Mouse (Mus musculus): ENCODE results near the gene G3bp2. TPM values are rescaled to one million over a fixed set of nuclear protein-coding genes. Genes with fewer than 3 reads are reported as not detected.

G3bp2 gene
- polyA plus RNA-seq, 1 experiment from 2014 or later, result 50.1 TPM

DNA sequence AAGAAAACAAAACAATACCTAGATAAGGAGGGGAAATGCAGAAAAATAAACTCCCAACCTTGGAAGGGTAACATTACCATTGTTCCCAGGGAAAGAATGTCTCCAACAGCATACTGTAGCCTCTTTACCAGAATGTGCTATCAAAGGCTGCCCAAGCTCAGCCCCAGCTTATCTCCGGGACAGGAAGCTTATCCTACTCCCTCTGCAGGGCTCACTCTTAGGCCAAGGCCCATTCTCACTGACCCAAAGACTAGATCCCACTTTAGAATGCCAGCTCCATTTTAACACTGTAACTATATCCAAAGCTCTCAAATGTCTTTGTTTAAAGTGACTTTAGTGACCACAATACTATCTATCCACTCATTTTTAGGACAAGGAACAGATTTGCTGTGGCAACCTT is 4.2 kb downstream of the G3bp2 start:
- no peaks in the 10 kb centered on the region for H3K9me3 ChIP-seq (replicated peaks)
- no peak overlapping the region for H3K4me3 ChIP-seq (replicated peaks)
- peak overlapping the region; percentile 9; the same call in 1 of the 2 replicates for H3K4me2 ChIP-seq
- peaks cover 68% of the 10 kb centered on the region for H3K4me1 ChIP-seq (replicated peaks)
- H3K27me3 ChIP-seq, result no peaks in the 10 kb centered on the region
- WGBS (ENCODE audit: insufficient replicate concordance), result 11% methylated on average over 1 of the region's 1 CpGs
- no peak overlapping the region for H3K9ac ChIP-seq
- ATAC-seq (ENCODE audit: insufficient read depth), result no peak
- no peak overlapping the region for H3K27ac ChIP-seq (replicated peaks)
- H3K36me3 ChIP-seq (replicated peaks), result no peaks in the 10 kb centered on the region

DNA sequence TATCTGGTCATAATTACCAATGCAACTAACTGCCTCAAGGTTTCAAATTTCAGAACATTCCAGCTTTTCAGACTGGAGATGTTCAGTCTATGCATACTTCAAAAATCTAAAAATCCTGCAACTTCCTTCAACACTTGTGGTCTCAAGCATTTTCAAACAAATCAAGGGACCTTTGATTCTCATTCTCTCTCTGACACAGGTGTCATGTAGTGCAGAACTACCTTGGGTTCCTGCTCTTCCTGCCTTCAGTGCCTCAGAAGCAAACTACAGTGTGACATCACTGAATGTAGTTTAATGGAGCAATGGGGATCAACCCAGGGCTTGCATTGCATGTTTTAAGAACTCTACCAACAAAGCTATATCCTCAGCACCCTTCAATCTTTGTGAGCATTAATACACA is 4.8 kb downstream of the G3bp2 start:
- Histone ChIP-seq H3K9me3 (replicated peaks) (no peaks in the 10 kb centered on the region), H3K4me3 (replicated peaks) (no peak overlapping the region), H3K27ac (replicated peaks) (no peak overlapping the region), H3K36me3 (replicated peaks) (no peaks in the 10 kb centered on the region), H3K9ac (no peak overlapping the region), H3K4me1 (replicated peaks) (peaks cover 68% of the 10 kb centered on the region), H3K27me3 (no peaks in the 10 kb centered on the region), H3K4me2 (no peak overlapping the region)
- no peak for ATAC-seq (ENCODE audit: insufficient read depth)

- ATAC-seq (ENCODE audit: insufficient read depth), result no peak
- Histone ChIP-seq H3K36me3 (replicated peaks) (peaks cover 9% of the 10 kb centered on the region), H3K4me3 (replicated peaks) (no peak overlapping the region), H3K9me3 (replicated peaks) (no peaks in the 10 kb centered on the region), H3K27ac (replicated peaks) (no peak overlapping the region), H3K4me2 (no peak overlapping the region), H3K27me3 (no peaks in the 10 kb centered on the region), H3K9ac (no peak overlapping the region), H3K4me1 (replicated peaks) (peaks cover 50% of the 10 kb centered on the region)
- WGBS (ENCODE audit: insufficient replicate concordance), result 64% methylated on average over 1 of the region's 1 CpGs
Observed at GRCm38 (mm10) chr5:92076273-92076672, 7.2 kb downstream of the G3bp2 start.

- Histone ChIP-seq H3K4me1 (replicated peaks) (peaks cover 29% of the 10 kb centered on the region), H3K4me2 (peak overlapping the region; percentile 16), H3K9ac (no peak overlapping the region), H3K9me3 (replicated peaks) (no peaks in the 10 kb centered on the region), H3K27ac (replicated peaks) (0 out of 2 replicates have a peak overlapping the region, but pooled peaks have one; percentile 20), H3K36me3 (replicated peaks) (peaks cover 12% of the 10 kb centered on the region), H3K27me3 (no peaks in the 10 kb centered on the region), H3K4me3 (replicated peaks) (no peak overlapping the region)
- 39% methylated on average over 14 of the region's 14 CpGs for WGBS (ENCODE audit: insufficient replicate concordance)
- peak; percentile 63 for ATAC-seq (ENCODE audit: insufficient read depth)
Observed at GRCm38 (mm10) chr5:92074061-92074460, 9.5 kb downstream of the G3bp2 start.

GRCm38 (mm10) chr5:92063192-92063591 is 20.3 kb downstream of the G3bp2 start:
- Histone ChIP-seq H3K27me3 (no peaks in the 10 kb centered on the region), H3K9me3 (replicated peaks) (no peaks in the 10 kb centered on the region), H3K4me2 (no peak overlapping the region), H3K4me3 (replicated peaks) (no peak overlapping the region), H3K4me1 (replicated peaks) (0 out of 2 replicates have a peak, but pooled peaks cover 3% of the 10 kb centered on the region), H3K9ac (no peak overlapping the region), H3K27ac (replicated peaks) (no peak overlapping the region), H3K36me3 (replicated peaks) (peaks cover 68% of the 10 kb centered on the region)
- WGBS (ENCODE audit: insufficient replicate concordance), result 84% methylated on average over 2 of the region's 2 CpGs
- no peak for ATAC-seq (ENCODE audit: insufficient read depth)

DNA sequence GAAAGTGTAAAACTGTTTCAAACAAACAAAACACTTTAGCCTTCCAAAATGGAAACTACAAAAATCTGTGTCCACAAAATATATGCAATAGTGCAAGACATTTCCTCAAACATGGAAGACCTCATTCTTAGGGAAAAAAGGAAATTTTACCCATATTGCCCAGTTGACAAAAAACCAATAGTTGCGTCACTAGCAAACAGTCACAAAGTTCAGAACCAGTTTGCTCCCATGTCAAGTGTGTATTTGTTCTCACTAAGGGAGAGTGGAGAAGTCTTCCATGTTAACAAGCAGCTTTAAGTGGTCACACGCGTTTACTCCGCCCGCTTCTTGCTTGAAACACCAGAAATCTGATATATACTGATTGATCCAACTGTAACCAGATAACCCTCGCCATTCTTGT is 30.7 kb downstream of the G3bp2 start:
- Histone ChIP-seq H3K4me3 (replicated peaks) (no peak overlapping the region), H3K4me1 (replicated peaks) (no peaks in the 10 kb centered on the region), H3K9me3 (replicated peaks) (no peaks in the 10 kb centered on the region), H3K36me3 (replicated peaks) (peaks cover 48% of the 10 kb centered on the region), H3K4me2 (no peak overlapping the region), H3K27me3 (no peaks in the 10 kb centered on the region), H3K9ac (no peak overlapping the region), H3K27ac (replicated peaks) (no peak overlapping the region)
- no peak for ATAC-seq (ENCODE audit: insufficient read depth)
- 74% methylated on average over 6 of the region's 6 CpGs for WGBS (ENCODE audit: insufficient replicate concordance)

GRCm38 (mm10) chr5:92050419-92050818 is 33.1 kb downstream of the G3bp2 start:
- WGBS (ENCODE audit: insufficient replicate concordance), result 67% methylated on average over 3 of the region's 3 CpGs
- Histone ChIP-seq H3K27ac (replicated peaks) (no peak overlapping the region), H3K4me2 (no peak overlapping the region), H3K9me3 (replicated peaks) (no peaks in the 10 kb centered on the region), H3K9ac (no peak overlapping the region), H3K4me3 (replicated peaks) (no peak overlapping the region), H3K27me3 (no peaks in the 10 kb centered on the region), H3K36me3 (replicated peaks) (peaks cover 25% of the 10 kb centered on the region), H3K4me1 (replicated peaks) (no peaks in the 10 kb centered on the region)
- no peak for ATAC-seq (ENCODE audit: insufficient read depth)

- WGBS (ENCODE audit: insufficient replicate concordance), result 61% methylated on average over 4 of the region's 4 CpGs
Observed at GRCm38 (mm10) chr5:92043783-92044182, 39.7 kb downstream of the G3bp2 start, which contains the start of gene Cdkl2. Cdkl2 (minus strand) TSS chr5:92043883.

DNA sequence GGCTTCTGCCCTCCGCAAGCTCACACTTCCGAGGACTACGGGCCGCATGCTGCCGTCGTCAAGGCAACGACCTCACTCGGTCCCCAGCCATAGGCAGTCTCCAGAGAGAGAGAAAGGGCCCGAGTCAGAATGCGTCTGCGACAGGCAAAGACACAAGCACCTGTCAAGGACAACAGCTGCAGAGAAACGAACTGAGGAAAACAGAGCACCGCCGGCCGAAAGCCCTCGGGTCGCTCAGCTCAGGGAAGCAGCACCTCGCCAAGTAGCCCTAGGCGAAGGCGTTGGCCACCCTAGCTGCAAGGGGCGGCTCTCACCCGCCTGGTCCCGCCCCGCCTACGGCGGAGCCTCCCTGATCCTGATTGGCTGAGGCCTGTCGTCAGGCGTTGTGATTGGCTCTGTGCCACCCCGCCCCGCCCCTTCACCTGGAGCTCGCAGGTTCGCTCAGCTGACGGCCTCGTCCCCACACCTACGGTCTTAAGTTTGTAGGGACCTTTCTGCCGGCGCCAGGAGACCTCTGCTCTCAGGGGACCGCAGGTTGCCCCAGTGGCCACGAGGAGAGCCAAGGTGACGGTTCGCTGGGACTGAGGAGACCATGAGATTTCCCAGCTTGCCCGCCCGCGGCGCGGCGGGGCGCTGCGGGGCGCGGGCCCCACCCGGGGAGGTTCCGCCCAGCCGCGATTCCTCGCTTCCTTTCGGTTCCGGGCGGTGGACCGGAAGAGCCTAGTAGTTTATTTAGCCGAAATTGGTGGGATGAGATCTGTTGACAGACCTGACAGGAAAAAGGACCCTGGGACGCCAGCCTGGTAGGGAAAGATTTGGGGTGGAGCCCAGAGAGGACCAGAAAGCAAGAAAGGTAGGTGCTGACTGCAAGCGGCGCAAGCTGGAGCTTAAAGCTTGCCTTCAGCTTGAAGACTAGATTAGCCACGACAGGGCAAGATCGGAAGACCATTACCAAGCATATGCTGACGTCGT is 40.9 kb downstream of the G3bp2 start:
- Histone ChIP-seq H3K4me1 (replicated peaks) (peaks cover 10% of the 10 kb centered on the region), H3K9ac (peak overlapping the region; percentile 60), H3K9me3 (replicated peaks) (no peaks in the 10 kb centered on the region), H3K4me2 (peak overlapping the region; percentile 85), H3K4me3 (replicated peaks) (peak overlapping the region; percentile 79), H3K27ac (replicated peaks) (0 out of 2 replicates have a peak overlapping the region, but pooled peaks have one; percentile 51), H3K27me3 (peaks cover 40% of the 10 kb centered on the region), H3K36me3 (replicated peaks) (no peaks in the 10 kb centered on the region)
- WGBS (ENCODE audit: insufficient replicate concordance), result under 1% methylated on average over 68 of the region's 68 CpGs
- peak; percentile 100 for ATAC-seq (ENCODE audit: insufficient read depth)

More at GRCm38 (mm10) chr5:92043783-92044182, 39.7 kb downstream of the G3bp2 start, which contains the start of gene Cdkl2:
- Histone ChIP-seq H3K9ac (peak within 1 kb of the TSS; percentile 60), H3K4me1 (replicated peaks) (peaks cover 10% of the 10 kb centered on the region), H3K36me3 (replicated peaks) (no peaks in the 10 kb centered on the region), H3K9me3 (replicated peaks) (no peaks in the 10 kb centered on the region), H3K27ac (replicated peaks) (0 out of 2 replicates have a peak within 1 kb of the TSS, but pooled peaks have one; percentile 51), H3K4me2 (peak within 1 kb of the TSS; percentile 85), H3K4me3 (replicated peaks) (peak within 1 kb of the TSS; percentile 79), H3K27me3 (peaks cover 37% of the 10 kb centered on the region)
- no peak for ATAC-seq (ENCODE audit: insufficient read depth)

DNA sequence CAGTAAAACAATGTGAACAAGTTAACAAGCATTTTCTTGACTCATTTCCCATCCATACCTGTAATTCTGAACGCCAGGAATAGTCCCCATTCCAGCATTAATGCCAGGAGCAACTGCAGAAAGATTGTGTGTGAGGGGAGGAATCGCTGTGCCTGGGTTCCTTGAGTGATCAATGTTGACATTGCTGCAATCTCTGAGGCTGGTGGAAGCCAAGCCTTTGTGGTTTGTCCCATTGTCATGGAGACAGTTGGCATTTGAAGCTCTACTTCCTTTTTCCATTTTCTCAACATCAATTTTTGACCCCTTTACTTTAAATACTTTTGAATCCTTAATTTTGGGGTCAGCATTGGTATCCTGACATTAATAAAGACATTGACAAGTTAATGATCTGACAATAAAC is 63.6 kb downstream of the G3bp2 start:
- Histone ChIP-seq H3K27me3 (no peaks in the 10 kb centered on the region), H3K27ac (replicated peaks) (no peak overlapping the region), H3K4me2 (no peak overlapping the region)

DNA sequence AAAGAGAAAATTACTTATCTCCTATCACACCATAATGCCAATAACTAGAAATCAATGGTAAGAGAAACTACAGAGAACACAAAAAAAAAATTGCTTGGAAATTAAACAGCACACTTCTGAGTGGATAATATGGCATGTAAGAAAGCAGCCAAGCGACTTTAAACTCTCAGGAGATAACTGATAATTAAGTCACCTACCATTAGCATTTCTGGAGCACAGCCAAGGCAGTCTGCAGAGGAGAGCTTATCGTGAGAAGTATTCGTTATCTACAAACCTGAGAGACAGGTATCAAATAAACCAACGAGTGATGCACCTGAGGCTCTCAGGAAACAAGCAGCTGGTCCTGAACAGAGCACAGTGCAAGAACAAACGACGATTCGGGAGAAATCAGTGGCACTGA is 71.8 kb downstream of the G3bp2 start:
- H3K27me3 ChIP-seq, result no peaks in the 10 kb centered on the region
- H3K4me2 ChIP-seq, result no peak overlapping the region
- no peak for ATAC-seq (ENCODE audit: insufficient read depth)
- H3K4me3 ChIP-seq (replicated peaks), result no peak overlapping the region
- H3K4me1 ChIP-seq (replicated peaks), result 0 out of 2 replicates have a peak, but pooled peaks cover 3% of the 10 kb centered on the region
- no peak overlapping the region for H3K9ac ChIP-seq
- no peaks in the 10 kb centered on the region for H3K9me3 ChIP-seq (replicated peaks)
- H3K36me3 ChIP-seq (replicated peaks), result no peaks in the 10 kb centered on the region
- H3K27ac ChIP-seq (replicated peaks), result no peak overlapping the region
- WGBS (ENCODE audit: insufficient replicate concordance), result 51% methylated on average over 7 of the region's 7 CpGs

More for the DNA sequence above, 63.6 kb downstream of the G3bp2 start:
- Histone ChIP-seq H3K36me3 (replicated peaks) (no peaks in the 10 kb centered on the region), H3K4me1 (replicated peaks) (no peaks in the 10 kb centered on the region), H3K9me3 (replicated peaks) (no peaks in the 10 kb centered on the region), H3K9ac (no peak overlapping the region), H3K4me3 (replicated peaks) (no peak overlapping the region)
- 15% methylated on average over 2 of the region's 2 CpGs for WGBS (ENCODE audit: insufficient replicate concordance)
- ATAC-seq (ENCODE audit: insufficient read depth), result no peak

All from liver, embryonic 15.5 days (tissue).